Mouse (Mus musculus) heart, adult 18-20 months (tissue): ENCODE measurements at regions not wholly inside any gene's neighbourhood (a gene's known extent, or its start where the extent isn't known, plus 50 kb on each side); places are given as distances from the start of the nearest gene placed in this dataset.

Source experiments
- DNase-seq, 2 experiments: peaks; one replicate each; pipeline ENCODE4 v3.0.0; 2021 to 2022; ENCODE audit warnings: mixed read lengths in 1 of 2

GRCm38 (mm10) chr11:22644010-22644625 is 132.2 kb downstream of the Tmem17 start:
- no peak for DNase-seq

- DNase-seq: no peak
Observed at GRCm38 (mm10) chr11:22644877-22645276, 133.0 kb downstream of the Tmem17 start.

- no peak for DNase-seq
Observed at GRCm38 (mm10) chr11:22646192-22646936, 134.5 kb downstream of the Tmem17 start.

DNA sequence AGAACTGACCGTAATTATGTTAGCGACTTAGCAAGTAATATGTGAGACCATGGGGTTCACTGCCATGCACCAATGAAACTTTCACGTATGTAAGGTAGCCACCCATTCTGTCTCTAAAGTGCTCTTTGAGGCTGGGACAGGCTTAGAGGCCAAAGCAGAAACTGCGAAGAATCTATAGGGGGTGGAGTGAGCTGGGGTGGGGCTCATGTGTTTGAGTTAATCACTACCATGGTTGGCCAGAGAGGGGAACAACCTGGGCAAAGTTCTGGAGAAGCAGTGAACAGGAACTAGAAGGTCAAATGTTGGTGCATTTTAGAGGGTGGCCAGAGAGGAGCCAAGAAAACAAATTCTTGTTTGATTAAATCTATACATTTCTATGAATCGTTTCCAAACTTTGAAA is 136.4 kb downstream of the Tmem17 start:
- DNase-seq: no peak

DNA sequence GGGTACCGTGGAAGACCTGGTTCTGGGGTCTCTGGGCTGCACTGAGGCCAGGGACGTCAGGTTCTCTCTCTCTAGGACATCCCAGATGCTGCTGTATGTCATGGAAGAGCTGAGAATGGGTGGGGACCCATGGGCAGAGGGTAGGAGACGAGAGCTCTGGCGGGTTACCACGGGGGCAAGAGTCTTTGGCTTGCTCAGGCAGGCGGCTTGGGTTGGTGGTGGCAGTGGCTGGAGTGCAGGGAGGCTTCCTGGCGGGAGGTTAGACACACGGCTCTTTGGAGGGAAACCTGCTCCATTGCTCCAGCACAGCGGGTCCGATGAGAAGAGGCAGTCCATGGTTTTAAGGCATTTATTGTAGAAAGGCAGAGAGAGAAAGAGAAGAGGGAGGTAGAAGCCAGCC is 138.9 kb downstream of the Tmem17 start:
- DNase-seq: no peak

- no peak for DNase-seq
Observed at GRCm38 (mm10) chr11:22651313-22651712, 139.4 kb downstream of the Tmem17 start.

DNA sequence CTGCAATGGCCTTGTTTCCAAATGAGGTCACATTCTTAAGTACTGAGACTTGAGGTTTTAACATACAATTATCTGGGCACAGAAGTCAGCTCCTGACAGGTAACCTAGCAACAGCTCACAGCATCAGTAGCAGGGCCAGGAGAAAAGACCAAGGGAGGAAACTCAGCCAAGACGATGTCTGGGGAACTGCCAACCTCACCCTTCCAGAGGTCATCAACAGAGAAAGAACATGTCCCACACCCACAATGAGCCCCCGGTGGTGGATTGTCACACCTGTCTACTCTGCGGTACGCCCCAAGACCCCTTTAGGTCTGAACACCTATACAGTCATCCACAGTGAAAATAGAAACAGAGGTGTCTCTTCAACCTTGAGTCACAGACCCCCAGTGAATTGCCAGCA is 140.0 kb downstream of the Tmem17 start:
- no peak for DNase-seq

DNA sequence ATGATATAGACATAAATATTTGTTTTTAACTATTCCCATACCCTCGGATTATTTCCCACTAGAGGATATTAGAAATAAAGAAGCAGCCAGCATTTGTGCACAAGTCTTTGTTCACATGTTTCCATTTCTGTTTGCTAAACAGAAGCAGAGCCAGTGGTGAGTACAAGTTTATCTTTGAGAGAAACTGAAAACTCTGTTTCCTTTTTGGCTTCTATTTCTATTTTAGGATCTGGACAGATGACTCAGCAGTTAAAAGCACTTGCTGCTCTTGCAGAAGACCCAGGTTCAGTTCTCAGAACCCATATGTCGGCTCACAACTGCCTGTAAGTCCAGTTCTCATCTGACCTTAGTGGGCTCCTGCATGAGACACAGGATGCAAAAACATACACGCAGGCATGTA is 141.0 kb downstream of the Tmem17 start:
- no peak for DNase-seq

GRCm38 (mm10) chr11:22653366-22653765 is 141.5 kb downstream of the Tmem17 start:
- DNase-seq: no peak

DNA sequence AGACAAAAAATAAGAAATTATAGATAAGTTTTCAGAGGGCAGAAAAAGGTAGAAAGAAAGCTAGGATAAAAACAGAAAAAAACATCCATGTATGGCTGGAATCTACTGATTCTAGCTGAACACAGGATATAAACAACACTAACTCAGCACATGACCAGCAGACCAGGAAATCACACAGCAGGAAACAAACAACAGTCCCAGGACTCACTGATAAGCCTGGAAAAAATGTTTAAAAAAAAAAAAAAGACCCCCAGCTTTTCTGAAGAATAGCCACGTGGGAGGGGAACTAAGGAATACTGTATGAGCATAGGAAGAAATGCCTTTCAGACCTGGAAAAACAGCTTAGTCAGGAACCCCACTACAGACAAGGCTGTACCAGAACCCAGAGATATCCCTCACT is 145.7 kb downstream of the Tmem17 start:
- DNase-seq: no peak

DNA sequence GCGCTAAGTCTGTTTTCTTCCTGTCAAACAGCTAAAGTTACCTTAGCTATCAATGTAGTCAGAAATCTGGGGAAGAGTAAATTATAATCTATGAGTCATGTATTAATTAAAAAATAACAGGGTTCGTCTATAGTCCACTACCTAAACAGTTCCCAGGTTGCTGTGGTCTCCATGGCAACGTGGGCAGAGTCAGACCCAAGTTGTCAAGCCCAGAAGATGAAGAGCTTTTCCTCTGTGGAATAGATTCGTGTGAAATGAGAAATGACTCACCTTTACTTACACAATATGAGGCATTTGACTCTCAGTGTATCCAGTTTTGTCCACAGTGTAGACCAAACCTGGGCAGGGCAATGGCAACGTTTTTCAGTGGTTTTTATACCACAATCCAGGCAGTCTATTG is 149.2 kb downstream of the Tmem17 start:
- DNase-seq: no peak

DNA sequence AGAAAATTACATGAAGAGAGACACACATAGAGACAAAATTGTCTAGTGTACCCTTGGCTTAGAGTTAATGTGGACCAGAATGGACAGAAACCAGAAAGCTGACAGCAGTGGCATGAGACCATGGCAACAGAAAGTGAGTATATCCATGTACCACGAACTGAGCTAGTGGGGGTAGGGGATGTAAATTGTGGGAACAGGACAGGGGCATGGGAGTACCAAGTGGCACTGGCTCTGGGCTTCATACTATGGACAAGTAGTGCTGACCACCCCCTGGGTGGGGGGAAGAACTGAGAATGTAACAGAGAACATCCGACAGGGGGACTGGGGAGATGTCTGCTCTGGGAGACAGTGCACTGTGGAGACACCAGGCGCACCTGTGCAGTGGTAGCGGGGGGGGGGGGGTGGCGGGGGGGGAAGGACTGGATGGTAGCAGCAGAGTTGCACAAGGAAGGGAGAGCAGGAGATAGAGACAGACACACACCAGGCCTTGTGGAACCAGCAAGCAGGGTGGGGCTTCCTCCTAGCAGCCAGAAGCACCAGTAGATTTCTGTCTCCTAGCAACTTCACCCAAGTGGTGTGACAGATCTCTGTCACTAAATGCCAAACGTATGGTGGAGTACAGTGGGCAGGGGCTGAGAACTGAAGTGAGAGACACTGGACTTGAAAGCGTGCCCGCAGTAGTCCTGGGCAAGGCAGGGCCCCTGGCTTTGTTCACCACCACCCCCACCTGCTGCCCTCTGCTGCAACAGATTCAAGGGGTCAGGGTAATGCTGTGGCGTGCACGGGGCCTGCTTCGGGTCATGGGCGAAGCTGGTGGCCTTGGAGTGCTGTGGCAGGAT is 150.0 kb downstream of the Tmem17 start:
- no peak for DNase-seq

GRCm38 (mm10) chr11:22665978-22666377 is 154.1 kb downstream of the Tmem17 start:
- no peak for DNase-seq

DNA sequence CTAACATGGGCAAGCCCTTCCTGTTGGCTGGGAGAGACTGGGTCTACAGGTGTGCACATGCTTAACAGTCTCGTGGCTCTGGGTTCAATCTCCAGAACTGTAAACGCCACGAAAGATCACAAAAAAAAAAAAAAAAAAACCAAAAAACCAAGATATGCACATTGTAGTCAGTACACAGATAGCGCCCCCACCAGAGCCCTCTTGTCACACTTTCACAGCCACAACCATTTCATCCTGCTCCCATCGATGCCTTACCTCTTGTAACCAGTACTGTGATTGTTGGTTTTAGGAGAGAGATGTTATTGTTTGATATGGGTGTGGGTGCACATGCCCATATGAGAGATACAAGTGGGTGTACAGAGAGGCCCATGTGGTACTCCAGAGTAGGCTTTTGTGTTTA is 154.5 kb downstream of the Tmem17 start:
- DNase-seq: no peak

DNA sequence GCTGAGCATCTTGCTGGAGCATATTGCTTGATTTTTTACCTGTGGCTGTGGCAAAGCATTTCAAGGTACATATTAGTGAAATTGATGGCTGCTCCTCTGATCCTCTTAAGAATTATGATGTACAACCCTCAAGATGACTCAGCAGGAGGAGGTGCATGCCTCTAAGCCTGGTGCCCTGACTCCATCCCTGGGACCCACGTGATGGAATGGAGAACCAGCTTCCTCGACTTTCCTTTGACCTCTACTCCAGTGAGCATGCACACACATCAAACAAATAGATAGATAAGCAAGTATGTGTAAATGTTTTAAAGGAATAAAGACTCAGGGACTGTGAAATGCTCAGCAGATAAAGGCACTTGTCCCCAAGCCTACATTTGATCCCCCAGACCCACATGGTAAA is 156.3 kb downstream of the Tmem17 start:
- no peak for DNase-seq

GRCm38 (mm10) chr11:22669267-22669666 is 157.4 kb downstream of the Tmem17 start:
- no peak for DNase-seq

- DNase-seq: no peak
Observed at GRCm38 (mm10) chr11:22671791-22672490, 160.1 kb downstream of the Tmem17 start.

DNA sequence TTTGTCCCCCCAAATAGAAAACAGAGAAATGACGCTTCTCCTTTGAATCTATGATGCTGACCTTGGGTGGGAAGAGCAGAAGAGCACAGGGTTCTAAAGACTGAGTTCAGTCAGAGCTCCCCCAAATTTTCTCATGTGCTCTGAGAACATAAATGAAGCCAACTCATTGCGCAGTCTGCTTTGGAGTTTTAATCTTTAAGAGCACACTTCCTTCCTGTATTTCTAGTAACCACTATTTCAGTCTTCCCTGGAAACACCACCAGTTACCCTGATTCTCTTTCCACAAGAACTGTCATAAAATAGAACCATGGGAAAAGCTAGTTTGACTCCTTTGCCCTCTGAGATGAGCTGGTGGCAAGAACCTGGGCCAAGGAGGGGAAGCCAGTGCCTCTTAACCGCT is 163.2 kb downstream of the Tmem17 start:
- DNase-seq: no peak

DNA sequence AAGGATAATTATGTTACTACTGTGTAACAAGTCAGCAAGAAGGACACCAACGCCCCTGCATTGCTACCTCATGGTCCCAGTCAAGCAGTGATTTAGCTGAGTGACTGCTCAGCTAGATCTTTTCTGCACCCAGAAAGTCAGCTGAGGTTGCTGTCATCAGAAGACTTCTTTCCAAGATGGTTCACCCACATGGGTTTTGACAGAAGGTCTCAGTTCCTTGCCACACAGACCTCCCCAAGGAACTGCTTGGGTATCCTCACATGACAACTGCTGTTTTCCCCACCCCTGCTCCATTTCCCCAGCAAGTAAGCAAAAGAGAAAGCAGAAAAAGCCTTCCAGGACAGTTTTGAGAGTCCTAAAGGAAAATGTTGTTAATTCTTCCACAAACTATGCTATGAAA is 163.9 kb downstream of the Tmem17 start:
- DNase-seq: no peak

DNA sequence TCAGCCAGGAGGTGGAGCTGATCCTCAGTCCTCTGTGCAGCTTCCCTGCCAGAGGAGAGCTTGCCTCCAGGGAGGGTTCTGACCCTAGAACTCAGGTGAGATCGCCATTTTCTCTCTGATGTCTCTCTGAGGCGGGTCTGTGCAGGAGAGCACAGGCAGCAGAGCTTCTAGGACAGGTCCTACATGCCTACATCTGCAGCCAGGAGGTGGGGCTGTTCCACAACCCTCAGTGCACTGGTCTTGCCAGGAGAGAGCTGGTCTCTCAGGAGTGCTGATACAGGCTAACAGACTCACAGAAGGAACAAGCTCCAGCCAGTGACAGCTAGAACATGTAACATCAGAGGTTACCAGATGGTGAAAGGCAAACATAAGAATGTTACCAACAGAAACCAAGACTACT is 165.4 kb downstream of the Tmem17 start:
- peak; percentile 45 to 49 for DNase-seq

DNA sequence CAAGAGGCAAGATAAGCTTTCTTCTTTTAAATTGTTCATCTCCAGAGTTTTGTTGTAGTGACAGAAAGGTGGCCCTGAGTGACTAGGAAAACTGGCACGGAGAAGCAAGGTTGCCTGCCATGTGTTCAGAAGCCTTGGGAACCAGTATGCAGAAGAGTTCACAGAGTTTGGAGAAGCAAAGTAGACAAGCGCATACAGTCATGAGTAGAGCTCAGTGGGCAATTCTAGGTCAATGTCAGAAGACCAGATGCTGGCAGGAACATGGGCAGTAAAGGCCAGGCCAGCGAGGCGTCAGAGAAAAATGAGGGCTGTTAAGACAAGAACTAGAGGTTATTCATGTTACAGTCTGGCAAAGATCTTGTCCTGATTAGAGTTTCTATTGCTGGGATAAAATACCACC is 172.7 kb downstream of the Tmem17 start:
- no peak for DNase-seq

DNA sequence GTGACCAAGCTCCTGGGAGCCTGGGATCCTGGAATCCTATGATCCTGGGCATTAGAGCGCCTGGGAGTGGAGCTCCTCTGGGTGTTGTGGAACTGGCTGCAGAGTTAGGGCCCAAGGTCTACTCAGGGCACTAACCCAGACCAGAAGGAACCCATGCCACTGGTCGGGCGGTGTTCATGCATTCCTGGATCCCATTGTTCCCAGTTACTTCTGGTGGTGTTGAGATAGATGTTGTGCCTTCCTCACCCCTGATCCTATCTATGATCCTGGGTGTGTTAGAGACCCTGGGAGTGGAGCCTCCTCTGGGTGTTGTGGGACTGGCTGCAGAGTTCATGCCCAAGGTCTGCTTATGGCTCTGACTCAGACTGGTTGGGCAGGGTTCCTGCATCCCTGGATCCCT is 169.9 kb downstream of the B3gnt2 start:
- DNase-seq: no peak
